Comparison of ENCODE assay signal across 22 mouse cellular contexts in the genomic region with DNA sequence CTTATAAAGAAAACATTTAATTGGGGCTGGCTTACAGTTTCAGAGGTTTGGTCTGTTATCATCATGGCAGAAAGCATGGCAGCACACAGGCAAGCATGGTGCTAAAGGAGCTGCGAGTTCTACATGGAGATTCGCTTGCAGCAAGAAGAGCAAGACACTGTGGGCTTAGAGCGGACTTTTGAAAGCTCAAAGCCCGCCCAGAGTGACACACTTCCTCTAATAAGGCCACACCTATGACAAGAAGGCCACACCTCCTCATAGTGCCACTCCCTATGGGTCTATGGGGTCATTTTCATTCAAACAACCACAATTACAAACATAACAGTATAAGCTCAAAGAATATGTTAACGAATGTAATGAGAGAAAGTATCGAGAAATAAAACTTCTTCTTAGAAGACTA.
A peak's percentile ranks its signal among the peaks of the same experiment; 100 is the strongest.
DNase-seq lines count a peak whose midpoint lies in the region; TF ChIP-seq lines count a peak whose summit lies in the region.
"Had no signal": no experiment of that assay in that cellular context is flagged by ENCODE, and none has a peak within 500 bp of the region (broad histone marks: within the 10 kb centered on the region; RNA-seq: fewer than 3 reads in every experiment).

No protein-coding gene starts in this region.

- TF ChIP-seq CTCF in E14TG2a.4 (conservative IDR thresholded peaks at IDR 0.05; ENCODE audit: low read length) = no peak

- no peaks in the 10 kb centered on the region; the same call in 1 of the 2 replicates for H3K9me3 ChIP-seq in E14TG2a.4 (ENCODE audit: low read length)
- H3K9me3 ChIP-seq: embryonic facial prominence, embryonic 10.5 days; embryonic facial prominence, embryonic 12.5 days; forebrain, embryonic 13.5 days; forebrain, embryonic 15.5 days; G1E had no signal

- no peaks in the 10 kb centered on the region for H3K27me3 ChIP-seq in E14TG2a.4 (ENCODE audit: insufficient read depth, low read length)
- H3K27me3 ChIP-seq: CH12.LX; embryonic facial prominence, embryonic 12.5 days; forebrain, embryonic 13.5 days; forebrain, embryonic 15.5 days had no signal

- peak; percentile 54 for DNase-seq in ES-CJ7 (ENCODE audit: low read depth, low spot score)
- peak; percentile 75 for DNase-seq in R1 (ENCODE audit: low read depth, low spot score)
- DNase-seq in layer of hippocampus, adult 11-12 months (ENCODE audit: low spot score) = no peak
- DNase-seq in thymus, postnatal 4 days = no peak
- no peak for DNase-seq in kidney, postnatal 10 days
- DNase-seq: adrenal gland, adult 8-10 months; adrenal gland, postnatal 14 days; adrenal gland, postnatal 36 days; B cell, adult 2 months; cerebellum, adult 11-12 months; cerebellum, adult 2 months; cerebellum, adult 9-10 months; cerebellum, postnatal 10 days; cerebellum, postnatal 25 days; forebrain, postnatal 0 days had no signal

- no peaks in the 10 kb centered on the region for H3K36me3 ChIP-seq in E14TG2a.4 (ENCODE audit: insufficient read depth, low read length)
- H3K36me3 ChIP-seq: embryonic facial prominence, embryonic 10.5 days; embryonic facial prominence, embryonic 12.5 days; forebrain, embryonic 15.5 days; G1E had no signal

- H3K4me3 ChIP-seq in E14TG2a.4 (replicated peaks; ENCODE audit: low read length) = peak overlapping the region; percentile 60
- H3K4me3 ChIP-seq: embryonic facial prominence, embryonic 10.5 days; embryonic facial prominence, embryonic 12.5 days; forebrain, embryonic 13.5 days; forebrain, embryonic 15.5 days had no signal

- H3K4me1 ChIP-seq in E14TG2a.4 (replicated peaks; ENCODE audit: low read depth, low read length) = peaks cover 4% of the 10 kb centered on the region; the same call in 1 of the 2 replicates
- H3K4me1 ChIP-seq: embryonic facial prominence, embryonic 10.5 days; embryonic facial prominence, embryonic 12.5 days; forebrain, embryonic 13.5 days; forebrain, embryonic 15.5 days had no signal

Comparison
In these comparisons a context has a peak if more than half of its experiments do, and no peak if none do; other contexts are left out.
1. DNase-seq: peak in ES-CJ7 (single experiment) and R1 (single experiment); none in layer of hippocampus, adult 11-12 months (single experiment), thymus, postnatal 4 days (single experiment) and kidney, postnatal 10 days (single experiment).